Mouse (Mus musculus) cerebellum, adult 11 months (tissue): ENCODE data around the gene Htt.

Experiments used
- DNase-seq: peaks from one replicate; pipeline ENCODE4 v3.0.0; 2022

Htt gene

DNA sequence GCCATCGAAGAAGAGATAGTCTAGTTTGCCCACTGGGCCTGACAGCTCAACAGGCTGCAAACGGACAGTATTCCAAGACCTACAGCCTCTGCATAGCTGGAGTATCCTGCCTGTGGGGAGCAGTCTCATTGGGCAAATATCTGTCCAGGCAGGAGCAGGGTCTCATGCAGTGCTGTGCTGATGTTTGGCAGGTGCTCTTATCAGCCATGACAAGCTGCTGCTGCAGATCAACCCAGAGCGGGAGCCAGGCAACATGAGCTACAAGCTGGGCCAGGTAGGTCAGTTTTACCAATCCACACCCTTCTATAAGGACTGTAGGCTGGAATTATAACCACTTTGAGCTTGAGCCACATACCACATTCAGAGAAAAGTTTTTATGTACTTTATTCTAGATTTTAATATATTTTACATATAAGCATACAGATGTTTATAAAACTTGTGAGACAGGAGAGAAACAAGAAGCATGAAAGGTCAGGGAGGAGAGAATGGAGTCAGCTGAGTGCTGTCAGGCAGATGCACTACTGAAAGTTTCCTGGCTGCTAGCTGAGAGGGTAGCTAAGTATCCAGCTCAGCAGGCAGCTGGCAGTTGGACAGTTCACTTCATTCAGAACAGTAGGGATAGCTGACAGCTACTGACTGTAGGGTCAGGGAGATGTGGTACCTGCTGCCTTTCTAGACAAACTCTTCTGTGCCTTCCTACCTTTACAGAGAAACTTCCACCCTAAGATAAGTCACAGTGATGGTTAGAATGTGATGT is 135.3 kb downstream of the Htt start:
- no peak for DNase-seq

DNA sequence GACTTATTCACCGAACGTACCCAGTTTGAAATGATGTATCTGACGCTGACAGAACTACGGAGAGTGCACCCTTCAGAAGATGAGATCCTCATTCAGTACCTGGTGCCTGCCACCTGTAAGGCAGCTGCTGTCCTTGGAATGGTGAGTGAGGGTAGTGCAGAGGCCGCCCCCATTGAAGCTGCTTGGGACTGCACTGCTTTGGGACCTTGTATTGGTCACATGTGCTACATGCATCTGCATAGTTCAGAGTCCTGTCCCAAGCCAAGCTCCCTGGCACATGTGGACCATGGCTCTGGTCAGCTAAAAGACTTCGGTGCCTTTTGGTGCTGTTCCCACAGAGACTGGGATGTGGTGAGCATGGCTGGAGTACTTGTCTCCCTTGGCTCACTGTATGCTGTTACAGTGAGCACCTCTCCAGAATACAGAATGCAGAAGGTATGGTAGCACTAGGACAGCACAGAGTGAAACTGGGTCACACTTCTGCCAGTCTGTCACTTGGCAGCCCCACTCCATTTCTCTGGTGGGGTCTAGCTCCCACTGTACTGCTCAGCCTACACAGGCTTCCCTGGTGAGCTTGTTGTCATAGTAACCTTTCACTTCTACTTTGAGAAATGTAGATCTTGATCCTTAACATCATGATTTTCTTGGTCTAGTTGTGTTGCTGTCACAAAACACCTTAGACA is 138.4 kb downstream of the Htt start:
- DNase-seq = no peak

DNA sequence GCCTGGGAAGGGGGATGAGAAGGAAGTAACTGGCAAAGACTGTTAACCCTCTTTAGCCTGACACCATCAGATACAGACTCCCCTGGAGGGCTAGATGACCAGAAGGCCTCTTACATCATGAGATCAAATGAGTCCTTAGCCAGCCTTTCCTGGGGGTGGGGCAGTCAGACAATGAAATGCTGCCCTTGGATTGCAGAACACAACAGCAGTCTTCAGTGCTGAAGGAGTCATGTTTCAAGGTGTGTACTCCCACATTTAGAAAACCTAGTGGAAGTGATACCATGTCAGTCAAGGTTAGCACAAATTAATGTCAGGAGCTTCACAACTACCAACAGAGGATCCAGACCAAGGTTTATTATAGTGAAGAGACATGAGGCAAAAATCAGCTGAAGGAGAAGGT is 140.8 kb downstream of the Htt start:
- DNase-seq = no peak

DNA sequence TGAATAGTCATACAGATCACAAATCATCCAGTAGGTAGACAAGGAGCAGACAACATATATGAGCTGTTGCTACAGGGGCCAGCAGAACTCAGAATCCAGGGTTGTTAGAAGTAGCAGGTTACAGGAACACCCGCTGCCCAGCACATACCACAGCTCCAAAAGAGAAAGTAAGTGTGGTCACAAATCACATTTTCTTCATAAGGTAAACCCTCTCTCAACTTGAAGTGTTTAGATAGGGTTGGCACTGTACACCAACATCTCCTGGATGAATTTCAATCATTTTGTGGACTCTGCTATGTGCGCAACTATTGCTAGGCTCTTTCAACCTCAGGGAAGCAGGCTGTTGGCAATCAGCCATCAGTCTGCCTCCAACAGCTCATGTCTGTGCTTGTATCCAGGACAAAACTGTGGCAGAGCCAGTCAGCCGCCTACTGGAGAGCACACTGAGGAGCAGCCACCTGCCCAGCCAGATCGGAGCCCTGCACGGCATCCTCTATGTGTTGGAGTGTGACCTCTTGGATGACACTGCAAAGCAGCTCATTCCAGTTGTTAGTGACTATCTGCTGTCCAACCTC is 141.4 kb downstream of the Htt start:
- peak; percentile 77 for DNase-seq

DNA sequence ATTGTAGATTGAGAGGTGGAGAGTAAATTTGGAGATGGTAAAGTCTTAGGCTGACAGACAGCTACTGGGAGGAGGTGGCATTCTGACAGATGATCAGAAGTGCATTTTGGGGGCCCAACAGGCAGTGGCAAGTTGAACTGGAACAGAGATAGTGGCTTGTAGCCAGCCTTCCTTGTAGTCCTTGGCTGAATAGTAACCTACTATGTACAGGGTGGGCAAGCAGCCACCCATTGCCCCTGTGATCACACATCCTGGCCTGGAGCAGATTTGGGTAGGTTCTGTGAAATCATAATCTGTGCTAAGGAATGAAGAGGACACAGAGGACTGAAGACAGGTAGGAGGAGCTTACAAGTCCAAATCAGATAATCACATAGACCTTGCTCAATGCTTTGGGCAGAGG is 142.9 kb downstream of the Htt start:
- DNase-seq = no peak

DNA sequence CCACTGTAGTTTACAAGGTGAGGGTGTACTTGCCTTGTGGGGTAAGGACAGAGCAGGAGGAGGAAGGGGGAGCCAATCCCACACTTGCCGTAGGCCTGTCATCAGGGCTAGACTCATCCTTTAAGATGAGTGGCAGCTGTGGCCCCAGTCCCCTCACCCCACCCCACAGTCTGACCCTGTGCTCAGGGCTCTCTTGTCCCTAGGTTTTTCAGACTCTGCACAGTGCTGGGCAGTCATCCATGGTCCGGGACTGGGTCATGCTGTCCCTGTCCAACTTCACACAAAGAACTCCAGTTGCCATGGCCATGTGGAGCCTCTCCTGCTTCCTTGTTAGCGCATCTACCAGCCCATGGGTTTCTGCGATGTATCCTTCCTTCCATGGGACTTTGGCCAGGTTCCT is 145.7 kb downstream of the Htt start:
- no peak for DNase-seq

DNA sequence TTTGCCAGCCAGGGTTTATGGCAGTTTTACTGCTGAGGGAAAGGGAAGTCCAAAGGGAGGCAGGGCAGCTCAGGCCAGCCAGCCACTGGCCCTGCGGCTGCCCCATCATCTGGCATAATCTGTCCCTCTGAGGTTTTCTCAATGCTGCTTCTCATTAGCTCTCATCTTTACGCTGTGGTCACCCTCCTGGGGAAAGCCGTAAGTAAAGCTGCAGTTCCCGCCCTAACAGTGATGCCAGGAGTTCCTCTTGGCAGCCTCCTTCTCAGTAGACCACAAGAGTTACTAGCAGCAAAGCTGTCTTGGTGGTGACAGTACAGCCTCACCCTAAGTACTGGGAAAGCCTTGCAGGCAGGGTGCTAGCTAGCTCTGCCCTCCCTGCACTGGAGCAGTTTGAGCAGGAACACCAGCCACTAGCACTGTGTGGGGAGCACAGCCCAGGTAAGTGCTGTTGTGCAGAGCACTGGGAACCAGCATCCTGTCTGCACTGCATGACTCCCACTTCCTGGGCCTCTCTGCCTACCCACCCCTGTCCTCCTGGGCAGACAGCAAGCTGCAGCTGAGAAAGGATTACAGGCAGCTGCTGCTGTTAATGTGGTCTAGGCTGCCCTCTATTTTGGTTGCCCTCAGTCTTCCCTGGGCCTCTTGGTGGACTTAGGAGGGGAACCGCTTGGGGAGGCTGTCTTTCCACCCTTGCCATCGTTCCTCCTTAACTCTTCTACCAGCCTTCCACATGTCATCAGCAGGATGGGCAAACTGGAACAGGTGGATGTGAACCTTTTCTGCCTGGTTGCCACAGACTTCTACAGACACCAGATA is 146.6 kb downstream of the Htt start, which contains the start of gene Msantd1:
Gene Msantd1 (plus strand): TSS at position 103 of the 816 bp plus-strand sequence.
- DNase-seq = no peak

DNA sequence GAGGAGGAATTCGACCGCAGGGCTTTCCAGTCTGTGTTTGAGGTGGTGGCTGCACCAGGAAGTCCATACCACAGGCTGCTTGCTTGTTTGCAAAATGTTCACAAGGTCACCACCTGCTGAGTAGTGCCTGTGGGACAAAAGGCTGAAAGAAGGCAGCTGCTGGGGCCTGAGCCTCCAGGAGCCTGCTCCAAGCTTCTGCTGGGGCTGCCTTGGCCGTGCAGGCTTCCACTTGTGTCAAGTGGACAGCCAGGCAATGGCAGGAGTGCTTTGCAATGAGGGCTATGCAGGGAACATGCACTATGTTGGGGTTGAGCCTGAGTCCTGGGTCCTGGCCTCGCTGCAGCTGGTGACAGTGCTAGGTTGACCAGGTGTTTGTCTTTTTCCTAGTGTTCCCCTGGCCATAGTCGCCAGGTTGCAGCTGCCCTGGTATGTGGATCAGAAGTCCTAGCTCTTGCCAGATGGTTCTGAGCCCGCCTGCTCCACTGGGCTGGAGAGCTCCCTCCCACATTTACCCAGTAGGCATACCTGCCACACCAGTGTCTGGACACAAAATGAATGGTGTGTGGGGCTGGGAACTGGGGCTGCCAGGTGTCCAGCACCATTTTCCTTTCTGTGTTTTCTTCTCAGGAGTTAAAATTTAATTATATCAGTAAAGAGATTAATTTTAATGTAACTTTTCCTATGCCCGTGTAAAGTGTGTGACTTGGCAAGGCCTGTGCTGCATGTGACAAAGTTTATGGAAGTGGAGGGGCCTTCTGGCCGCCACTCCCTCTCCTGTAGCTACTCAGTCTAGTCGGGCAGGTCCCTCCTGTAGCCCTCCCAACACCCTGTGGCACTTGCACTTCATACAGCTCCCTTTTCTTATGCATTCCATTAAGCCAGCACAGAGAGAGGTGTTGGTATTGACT is 147.4 kb downstream of the Htt start:
- no peak for DNase-seq

DNA sequence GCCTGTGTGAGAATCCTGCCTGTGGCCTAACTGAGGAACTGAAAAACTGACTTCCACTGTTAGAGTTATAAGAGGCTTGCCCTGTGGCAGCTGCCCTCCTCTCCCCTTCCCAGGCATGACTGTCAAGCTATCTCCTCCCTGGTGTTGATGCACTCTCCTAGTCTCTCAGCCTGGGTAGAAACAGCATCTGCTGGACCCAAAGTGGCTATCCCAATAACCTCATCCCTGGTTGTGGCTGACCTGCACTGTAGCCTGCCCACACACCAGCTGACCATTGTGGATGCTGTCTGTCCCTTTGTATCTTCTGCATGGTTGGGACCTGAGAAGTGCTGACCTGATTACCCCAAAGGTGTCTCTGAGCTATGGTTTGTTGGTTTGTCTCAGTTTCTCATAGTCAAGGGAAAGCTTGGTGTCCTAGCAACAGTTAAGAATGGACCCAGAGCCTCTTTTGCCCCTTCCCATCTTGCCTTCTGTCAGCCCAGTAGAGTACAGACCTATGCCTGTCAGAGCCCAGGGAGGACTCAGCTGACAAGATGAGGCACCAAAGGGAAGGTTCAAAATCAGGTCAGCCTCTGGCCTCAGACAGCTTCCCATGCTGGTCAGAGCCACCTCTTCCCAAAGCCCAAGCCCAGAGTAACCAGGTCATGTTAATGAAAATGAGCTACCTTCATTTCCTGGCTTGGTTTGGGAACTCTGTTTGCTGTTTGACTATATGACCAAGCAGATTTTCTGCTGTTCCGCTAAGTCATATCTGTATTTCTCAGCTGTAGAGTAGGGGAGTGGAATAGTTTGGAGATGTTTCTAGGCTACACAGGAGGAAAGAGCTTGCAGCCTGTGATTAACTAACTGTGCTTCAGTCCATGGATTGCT is 148.3 kb downstream of the Htt start:
- no peak for DNase-seq

DNA sequence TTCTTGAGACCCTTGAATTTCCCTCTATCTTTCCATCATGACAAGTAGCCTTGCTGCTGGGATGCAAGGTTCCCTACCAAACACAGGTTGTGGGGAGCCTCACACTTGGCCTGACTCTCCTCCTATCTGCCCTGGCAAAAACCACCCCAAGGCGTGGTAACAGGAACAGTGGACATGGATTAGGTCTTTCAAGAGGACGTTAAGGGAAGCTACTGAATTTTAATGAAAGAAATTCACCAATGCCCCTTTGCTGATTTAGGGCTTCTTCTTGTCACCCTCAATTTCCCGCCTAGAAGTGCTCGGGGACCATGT is 148.9 kb downstream of the Htt start:
- DNase-seq = no peak

DNA sequence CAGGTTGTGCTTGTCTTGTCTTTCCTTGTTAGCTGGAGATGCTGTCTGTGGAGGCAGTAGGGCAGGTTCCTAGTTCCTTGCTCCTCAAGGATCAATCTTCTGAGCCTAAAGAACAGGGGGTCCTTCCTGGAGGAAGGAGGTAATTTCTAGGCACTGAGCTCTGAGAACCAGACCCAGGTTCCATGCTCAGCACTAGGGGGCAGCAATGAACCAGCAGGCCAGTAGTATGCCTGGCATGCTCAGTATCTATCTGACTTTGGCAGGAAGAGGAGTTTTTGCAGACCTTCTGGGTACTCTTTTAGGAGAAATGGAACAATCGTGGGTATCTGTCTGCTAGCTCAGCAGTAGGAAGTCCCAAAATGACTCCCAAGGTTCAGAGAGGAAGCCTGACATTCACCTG is 154.3 kb downstream of the Htt start:
- peak; percentile 43 for DNase-seq

DNA sequence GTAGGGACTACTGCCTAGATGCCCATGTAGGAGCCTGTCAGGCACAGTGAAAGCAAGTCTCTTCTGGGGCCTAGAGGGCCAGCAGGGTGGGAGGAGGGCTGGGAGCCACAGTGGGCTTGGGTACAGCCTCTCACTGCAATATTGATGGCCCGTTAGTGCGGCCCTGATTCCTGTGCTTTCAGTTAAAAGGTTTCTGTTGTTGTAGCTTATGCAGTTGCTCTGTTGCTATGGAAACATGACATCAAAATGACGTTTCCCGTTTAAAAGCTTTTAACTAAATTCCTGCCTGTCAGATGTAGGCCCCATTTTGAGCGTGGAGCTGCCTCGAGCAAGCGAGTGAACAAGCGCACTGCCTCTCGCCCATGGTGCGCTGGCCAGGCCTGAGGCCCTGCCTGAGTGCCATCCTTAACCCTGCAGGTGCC is 155.7 kb downstream of the Htt start:
- no peak for DNase-seq

DNA sequence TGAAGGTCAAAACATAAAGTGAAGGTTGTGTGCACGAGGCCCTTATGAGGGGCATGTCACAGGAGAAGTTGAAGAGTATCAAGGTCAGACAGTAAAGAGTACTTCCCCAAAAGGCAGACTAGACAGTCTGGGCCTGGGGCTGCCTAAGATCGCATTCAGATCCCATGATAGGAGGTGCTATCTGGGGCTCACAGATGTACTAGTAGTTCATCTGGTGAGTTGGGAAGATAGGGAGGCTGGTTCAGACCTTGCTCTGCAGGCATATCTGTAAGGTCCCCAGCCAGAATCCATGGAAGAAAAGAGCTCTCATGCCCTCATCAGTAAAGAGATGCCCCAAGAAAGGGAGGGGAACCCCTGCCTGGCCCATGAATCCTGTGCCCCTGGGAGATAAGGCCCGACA is 157.2 kb downstream of the Htt start:
- no peak for DNase-seq

DNA sequence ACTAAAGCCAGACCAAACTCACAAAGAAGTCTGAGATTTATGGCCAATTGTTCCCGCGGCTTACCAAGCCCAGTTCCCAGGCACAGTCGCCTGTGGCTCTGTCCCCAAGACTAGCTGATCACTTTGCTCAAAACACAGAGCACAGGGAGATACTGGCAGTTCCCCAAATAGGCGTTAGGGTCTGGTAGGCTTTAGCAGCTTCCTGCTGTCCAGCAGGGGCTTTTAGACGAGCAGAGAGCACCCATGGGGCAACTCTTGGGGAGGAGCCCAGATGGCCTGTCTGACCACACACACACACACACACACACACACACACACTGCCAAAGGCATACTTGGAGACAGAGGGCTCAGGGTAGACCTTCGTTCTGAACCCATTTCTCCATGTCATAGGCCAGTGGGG is 161.0 kb downstream of the Htt start:
- no peak for DNase-seq

DNA sequence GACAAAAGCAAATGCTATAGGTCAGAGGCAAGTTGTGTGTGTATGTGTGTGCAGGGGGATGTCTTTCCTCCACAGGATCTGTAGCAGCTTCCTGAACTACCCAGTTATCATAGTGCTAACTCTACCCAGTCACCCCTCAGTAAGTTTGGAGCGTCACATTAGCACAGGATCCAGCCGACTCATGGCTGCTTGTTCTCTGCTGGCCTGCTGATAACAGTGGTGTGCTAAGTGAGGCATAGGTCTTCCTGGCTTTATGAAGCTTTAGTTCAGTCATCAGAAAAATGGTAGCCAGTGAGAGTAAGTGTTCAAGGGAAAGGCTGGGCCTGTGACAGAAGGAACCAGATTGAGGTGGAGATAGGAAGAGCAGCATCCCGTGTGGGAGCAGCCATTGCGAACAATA is 162.4 kb downstream of the Htt start:
- no peak for DNase-seq

DNA sequence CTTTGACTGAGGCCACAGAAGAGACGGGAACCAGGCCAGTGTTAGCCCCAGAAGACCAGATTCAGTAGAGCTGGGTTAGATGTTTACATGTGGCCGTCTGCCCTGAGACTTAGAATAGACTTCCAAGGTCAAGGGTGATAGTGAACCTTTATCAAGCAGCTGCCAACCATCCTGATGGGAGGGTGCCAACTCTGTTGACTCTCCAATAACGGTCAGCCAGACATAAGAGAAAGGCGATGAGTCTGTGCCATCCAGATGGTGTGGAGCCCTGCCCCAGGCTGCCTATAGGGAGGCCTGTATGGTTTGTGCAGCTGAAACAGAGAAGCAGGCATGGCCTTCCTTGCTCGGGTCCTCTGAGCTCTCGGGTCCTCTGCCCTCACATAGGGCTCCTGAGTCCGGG is 163.0 kb downstream of the Htt start:
- no peak for DNase-seq

DNA sequence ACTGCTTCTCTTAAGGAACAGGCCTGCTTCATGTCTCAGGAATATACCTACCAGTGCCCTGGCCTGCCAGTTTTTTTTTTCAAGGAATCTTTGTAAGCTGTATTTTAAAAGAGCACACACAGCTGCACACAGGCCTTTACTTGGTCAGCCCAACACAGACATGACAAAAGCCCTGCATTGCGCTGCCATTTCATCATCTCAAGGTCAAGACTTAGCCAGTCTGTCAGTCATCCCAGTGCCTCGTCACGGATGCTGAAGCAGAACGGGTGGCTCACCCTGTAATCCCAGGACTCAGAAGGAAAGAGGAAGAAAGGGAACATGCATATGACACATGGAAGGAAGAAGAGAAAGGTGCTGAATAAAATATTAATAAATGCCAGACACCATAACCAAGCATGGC is 166.1 kb downstream of the Htt start:
- no peak for DNase-seq

DNA sequence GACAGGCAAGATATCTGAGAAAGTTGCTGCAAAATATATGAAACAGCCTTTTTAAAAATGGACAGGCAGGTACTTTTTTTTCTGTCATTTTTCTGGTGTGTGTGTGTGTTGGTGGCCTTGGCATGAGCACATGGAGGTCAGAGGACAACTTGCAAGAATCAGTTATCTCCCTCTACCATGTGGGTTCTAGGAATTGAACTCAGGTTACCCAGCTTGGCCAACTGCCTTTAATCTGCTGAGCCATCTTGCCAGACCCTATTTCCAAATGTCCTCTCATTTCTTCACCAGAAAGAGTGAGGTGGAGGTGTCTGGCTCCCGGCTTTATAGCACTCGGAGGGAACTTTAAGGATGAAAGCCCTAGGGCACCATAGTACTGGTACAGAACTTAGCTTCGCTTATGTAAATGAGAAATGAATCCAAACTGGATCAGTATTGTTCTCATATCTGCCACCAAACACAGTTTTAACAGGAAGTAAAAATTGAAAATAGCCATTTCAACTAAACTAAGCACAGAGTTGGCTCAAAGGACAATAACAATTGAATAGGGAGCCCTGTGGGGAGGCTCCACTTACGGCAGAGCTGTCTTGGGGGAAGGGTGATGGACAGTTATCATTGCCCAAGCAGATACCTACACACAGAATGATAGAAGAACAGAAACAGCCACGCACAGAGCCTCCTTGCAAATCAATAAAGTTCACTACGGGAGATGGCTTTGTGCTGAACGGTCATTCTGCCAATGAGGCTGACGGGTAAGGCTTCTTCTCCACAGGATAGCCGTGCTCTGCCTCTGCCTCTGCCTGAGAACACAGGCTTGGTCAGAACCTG is 168.8 kb downstream of the Htt start:
- DNase-seq = no peak

DNA sequence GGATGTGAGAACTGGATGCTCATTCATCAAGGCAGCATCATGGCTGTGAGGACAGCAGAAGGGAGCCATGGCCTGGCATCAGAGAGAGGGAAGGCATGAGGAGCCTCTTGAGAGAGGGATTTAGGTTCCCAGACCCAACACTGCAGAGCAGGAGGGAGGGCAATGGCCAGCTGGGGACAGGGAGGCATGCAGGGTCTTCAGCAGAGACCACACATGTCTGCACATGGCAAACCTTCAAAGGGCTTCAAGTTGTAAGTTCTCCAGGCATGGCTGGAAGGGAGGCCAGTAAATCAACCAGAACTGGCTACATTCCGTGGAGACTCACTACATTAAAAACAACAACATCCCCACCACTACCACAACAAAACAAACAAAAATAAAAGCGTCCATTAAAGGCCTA is 169.6 kb downstream of the Htt start:
- no peak for DNase-seq
